8 mouse cellular contexts compared by ENCODE assay signal in the genomic region with DNA sequence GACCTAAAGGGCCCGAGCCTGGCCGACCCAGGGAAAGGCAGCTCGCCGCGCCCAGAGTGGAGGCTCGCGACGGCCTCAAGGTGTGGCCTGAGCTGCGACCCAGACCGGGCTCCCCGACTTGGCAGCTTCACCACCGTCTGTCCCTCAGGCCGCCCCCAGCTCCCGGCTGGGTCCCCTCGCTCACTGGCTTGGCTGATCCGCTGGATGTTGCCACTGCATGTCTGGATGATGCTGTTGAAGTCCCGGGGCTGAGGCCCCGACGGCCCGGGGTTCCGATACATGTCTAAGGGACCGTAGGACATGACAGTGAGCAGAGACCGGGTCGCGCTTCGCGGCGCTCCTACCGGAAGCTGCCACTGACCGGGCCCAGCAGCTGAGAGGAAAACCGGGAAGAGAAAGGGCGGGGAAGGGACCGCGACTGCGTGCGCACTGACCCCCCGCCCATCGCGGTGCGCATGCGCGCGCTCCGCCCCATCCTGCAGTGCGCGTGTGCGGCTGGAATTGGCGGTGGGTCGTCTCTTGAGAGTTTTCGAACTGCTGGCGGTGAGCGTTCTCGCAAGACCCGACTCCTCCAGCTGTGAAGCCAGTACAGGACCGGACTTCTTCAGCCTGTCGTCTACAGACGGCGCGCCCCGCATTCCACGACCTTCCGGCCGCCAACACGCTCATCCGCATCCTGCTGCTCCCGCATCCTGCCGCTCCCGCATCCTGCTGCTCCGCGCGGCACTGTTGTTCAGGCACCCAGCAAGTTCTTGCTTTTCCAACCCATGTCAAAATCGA. TPM values are rescaled to one million over a fixed set of nuclear protein-coding genes. Genes with fewer than 3 reads are reported as not detected.
A peak's percentile ranks its signal among the peaks of the same experiment; 100 is the strongest.
DNase-seq lines count a peak whose midpoint lies in the region; ATAC-seq and TF ChIP-seq lines count a peak whose summit lies in the region.

A gene (minus strand): TSS at position 446 of the 780 bp plus-strand sequence.

- in situ Hi-C loops in Patski (cut with MboI; ENCODE audit: low pct_unique_long_range_greater_than_20kb), result no loop called here

- peak within 1 kb of the TSS; percentile 99 for H3K4me3 ChIP-seq in hindbrain, embryonic 14.5 days (replicated peaks; ENCODE audit: low read length)

- no peak for TF ChIP-seq CTCF in Patski (IDR thresholded peaks at IDR 0.05)

- H3K9me3 ChIP-seq in hindbrain, embryonic 14.5 days (ENCODE audit: control insufficient read depth, low read length), result no peaks in the 10 kb centered on the region

- POLR2A ChIA-PET in Patski (lab: Charles Lee), result interaction anchor here (1.0 kb wide), 1 partner anchor 11 kb away, joined by 3 read pairs; no protein-coding TSS in a partner anchor

- under 1% methylated on average over 72 of the region's 72 CpGs for WGBS in hindbrain, embryonic 14.5 days

- H3K9ac ChIP-seq in hindbrain, embryonic 14.5 days, result peak within 1 kb of the TSS; percentile 97

- H3K4me1 ChIP-seq in hindbrain, embryonic 14.5 days (replicated peaks; ENCODE audit: control insufficient read depth, insufficient read depth, low read length), result peaks cover 19% of the 10 kb centered on the region

- H3K27me3 ChIP-seq in Patski, result no peaks in the 10 kb centered on the region
- no peaks in the 10 kb centered on the region for H3K27me3 ChIP-seq in hindbrain, embryonic 14.5 days (ENCODE audit: control insufficient read depth, insufficient read depth, low read length)

- peak within 1 kb of the TSS; percentile 84 for H3K27ac ChIP-seq in hindbrain, embryonic 14.5 days

- H3K4me2 ChIP-seq in hindbrain, embryonic 14.5 days (replicated peaks), result peak within 1 kb of the TSS; percentile 75

- H3K36me3 ChIP-seq in hindbrain, embryonic 14.5 days (replicated peaks; ENCODE audit: control insufficient read depth, insufficient read depth), result peaks cover 12% of the 10 kb centered on the region; the same call in 1 of the 2 replicates

- DNase-seq in Patski (ENCODE audit: low read depth, low spot score), result peak; percentile 59
- DNase-seq in cerebellum, postnatal 14 days, result peak; percentile 92 to 93
- peak; percentile 69 to 80 for DNase-seq in frontal cortex, postnatal 25 days (ENCODE audit: low spot score in 2 of 2)
- peak; percentile 93 for DNase-seq in hindbrain, embryonic 14.5 days (ENCODE audit: low spot score)
- DNase-seq in layer of hippocampus, postnatal 36 days, result peak; percentile 87
- peak; percentile 92 for DNase-seq in lung, postnatal 36 days
- peak; percentile 95 for DNase-seq in retina, postnatal 1 day
- peak; percentile 75 to 83 for DNase-seq in urinary bladder, adult 18-20 months (ENCODE audit: low spot score in 2 of 2)

- CTCF ChIA-PET in Patski (lab: Charles Lee), result no interaction called here

- peak; percentile 82 for ATAC-seq in Patski
- peak; percentile 95 for ATAC-seq in hindbrain, embryonic 14.5 days (ENCODE audit: low FRiP score)

RNA-seq across cellular contexts. Expression of the gene that starts here (rescaled TPM):
- polyA plus RNA-seq in Patski (2021), result 48.6 TPM
- polyA plus RNA-seq in hindbrain, embryonic 14.5 days (2014; fragmentation: Nextera tagmentation; extraction: Ambion mirVana), result 165 and 181 TPM in 2 replicates
- 100 to 1,000 TPM; 102 to 108 TPM for total RNA-seq in layer of hippocampus, postnatal 36 days (2021)

Comparison
In these comparisons a context has a peak if more than half of its experiments do, and no peak if none do; other contexts are left out.
1. Peak in every context shown above with its lines: DNase-seq, ATAC-seq, H3K4me3 ChIP-seq and H3K27ac ChIP-seq.